Mouse (Mus musculus): Measurements from ENCODE around the gene Arhgef28.

Arhgef28 gene

GRCm38 (mm10) chr13:98015981-98016922 lies 190.0 kb downstream of the Arhgef28 start:
- no peak for DNase-seq (ENCODE audit: low read depth, low spot score)

DNA sequence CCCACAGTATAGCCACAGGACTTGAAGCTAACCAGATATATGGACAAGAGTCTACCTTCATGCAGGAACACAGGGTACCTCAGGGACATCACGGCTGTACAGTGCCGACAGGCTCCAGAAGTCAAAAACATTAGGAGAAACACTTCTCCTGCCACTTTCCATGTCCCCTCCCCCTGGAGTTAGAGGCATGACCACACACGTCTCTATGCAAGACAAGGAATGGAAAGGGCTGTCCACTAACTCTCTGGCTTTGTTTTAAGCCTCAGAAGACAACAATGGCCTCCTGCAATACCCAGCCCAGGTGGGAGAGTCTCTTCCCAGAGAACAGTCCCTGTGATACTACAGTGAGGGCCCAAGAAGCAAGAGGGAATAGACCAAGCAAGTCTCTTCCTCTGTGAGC lies 191.3 kb downstream of the Arhgef28 start:
- no peak for DNase-seq (ENCODE audit: low read depth, low spot score)

GRCm38 (mm10) chr13:98013715-98014114 lies 192.5 kb downstream of the Arhgef28 start:
- DNase-seq (ENCODE audit: low read depth, low spot score) = no peak

DNA sequence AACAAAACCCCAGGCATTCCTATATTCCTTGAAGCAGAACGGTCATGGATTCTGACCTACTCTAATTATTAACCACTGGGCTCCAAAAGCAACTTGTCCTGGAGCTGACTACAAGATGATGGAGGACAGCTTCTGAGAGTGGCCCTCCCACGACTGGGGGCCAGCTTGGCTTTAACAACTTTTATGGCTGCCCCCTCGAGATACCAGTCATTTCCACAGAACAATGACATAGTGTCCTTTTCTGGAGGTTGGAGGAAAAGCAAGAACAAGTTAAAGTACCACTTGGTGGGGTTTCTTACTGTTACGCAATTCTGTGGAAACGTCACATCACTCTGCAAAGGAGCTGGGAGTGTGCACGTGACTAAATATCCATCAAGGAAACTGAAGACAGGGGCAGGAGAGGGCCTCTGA lies 194.3 kb downstream of the Arhgef28 start:
- no peak for DNase-seq (ENCODE audit: low read depth, low spot score)

GRCm38 (mm10) chr13:98009070-98009469 lies 197.2 kb downstream of the Arhgef28 start:
- DNase-seq (ENCODE audit: low read depth, low spot score) = no peak

GRCm38 (mm10) chr13:98008588-98008987 lies 197.7 kb downstream of the Arhgef28 start:
- DNase-seq (ENCODE audit: low read depth, low spot score) = no peak

- DNase-seq (ENCODE audit: low read depth, low spot score) = no peak
Measured at GRCm38 (mm10) chr13:98005611-98006218, 200.5 kb downstream of the Arhgef28 start.

GRCm38 (mm10) chr13:98004647-98005414 lies 201.4 kb downstream of the Arhgef28 start:
- no peak for DNase-seq (ENCODE audit: low read depth, low spot score)

DNA sequence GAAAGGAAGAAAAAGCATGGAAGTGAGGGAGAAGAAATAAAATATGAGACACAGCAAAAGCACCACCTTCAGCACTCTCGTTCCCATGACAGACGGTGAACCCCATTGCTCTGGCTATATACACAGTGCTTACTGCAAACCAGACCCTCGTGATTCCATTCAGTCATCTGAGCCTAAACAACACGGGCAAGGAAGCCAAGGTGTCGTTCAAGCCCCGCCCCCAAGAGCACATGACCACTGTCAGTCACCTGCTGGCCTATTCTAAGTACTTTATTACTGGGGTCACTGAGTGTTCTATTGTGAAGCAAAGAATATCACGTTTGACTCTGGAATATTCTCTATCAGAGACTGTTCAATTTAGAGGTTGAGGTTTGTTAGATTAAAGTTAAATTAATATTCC lies 202.5 kb downstream of the Arhgef28 start:
- no peak for DNase-seq (ENCODE audit: low read depth, low spot score)

DNA sequence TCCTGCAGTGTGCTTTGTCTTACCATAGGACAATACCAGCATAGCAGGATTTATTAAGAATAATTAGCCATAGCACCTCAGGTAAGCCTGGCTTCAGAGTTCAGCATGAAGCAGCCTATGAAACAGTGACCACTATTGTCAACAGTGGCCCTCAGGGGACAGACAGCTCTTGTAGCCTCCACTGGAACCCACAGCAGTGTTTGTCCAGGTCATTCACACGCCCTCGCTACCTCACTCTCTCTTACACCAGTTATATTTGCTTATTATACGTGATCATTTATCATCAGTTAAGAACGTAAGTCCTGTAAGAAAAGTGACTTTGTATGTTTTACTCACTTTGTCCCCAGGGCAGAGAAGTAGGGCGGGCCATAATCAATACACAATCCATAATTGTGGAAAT lies 203.6 kb downstream of the Arhgef28 start:
- DNase-seq (ENCODE audit: low read depth, low spot score) = no peak

DNA sequence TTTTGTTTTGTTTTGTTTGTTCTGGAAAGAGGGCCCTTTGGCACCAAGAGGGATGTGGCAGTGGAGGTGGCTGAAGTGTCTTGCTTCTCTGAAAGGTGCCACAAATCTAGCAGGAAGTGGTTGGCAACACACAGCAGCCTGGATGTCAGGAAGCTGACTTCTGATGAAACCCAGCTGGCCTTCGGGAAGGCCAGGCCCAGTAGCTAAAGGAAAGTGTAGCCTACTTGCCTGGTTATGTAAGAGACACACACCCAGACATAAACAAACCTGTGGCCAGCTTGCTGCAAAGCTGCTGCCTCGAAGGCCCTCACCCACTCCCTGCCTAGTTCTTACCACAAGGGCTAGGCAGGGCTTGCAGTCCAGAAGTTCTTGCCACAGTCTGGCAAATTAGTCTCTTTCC lies 204.1 kb downstream of the Arhgef28 start:
- no peak for DNase-seq (ENCODE audit: low read depth, low spot score)

DNA sequence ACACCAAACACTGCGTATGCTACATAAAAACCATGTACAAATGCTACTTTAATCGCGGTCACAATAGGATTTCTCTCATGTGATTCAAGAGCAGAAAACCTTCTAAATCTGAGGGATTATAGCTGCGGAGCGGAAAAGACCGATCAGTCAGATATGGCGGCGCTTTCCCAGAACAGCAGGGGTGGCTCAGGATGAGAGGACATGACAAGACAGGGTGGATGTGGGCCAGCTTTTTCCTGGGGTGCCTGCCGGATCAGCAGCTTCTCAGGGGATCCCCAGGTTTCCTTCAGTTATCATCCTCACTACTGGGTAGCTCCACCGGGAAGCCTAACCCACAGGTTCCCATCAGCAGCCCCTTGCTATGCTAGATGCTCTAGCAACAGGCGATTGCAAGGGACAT lies 204.5 kb downstream of the Arhgef28 start:
- no peak for DNase-seq (ENCODE audit: low read depth, low spot score)

DNA sequence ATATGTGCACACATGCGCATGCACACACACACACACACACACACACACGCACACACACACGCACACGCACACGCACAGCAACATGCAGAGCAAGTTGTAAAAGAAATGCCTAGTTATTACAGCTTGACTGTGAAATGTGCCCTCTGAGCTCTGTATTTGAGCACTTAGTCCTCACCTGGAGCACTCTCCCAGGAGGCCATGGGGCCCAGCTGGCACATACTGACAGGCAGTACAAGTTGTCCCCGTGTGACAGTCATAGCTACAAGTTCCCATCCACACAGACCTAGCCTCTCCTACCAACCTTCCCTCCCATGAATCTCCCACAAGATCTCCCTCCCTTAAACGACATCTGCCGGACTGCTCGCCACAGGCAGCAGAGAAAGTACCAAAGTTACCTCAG lies 205.4 kb downstream of the Arhgef28 start:
- no peak for DNase-seq (ENCODE audit: low read depth, low spot score)

DNA sequence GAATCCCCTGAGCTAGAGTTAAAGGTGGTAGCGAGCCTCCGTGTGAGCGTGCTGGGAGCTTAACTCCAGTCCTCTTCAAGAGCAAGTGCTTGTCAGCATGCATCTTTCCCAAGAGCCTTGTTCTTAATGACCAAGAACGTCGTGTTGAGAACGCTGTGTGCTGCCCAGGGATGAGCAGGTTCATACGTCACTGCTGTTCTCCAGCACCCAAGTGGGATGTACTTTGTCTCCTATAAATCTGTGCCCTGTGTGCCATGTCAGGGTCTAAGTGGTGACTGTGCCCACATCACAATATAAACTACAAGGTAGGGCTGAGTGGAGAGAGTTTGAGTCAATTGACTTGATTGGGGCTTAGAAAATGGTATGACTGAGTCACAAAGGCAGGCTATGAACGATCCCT lies 207.1 kb downstream of the Arhgef28 start:
- no peak for DNase-seq (ENCODE audit: low read depth, low spot score)

- DNase-seq (ENCODE audit: low read depth, low spot score) = no peak
Measured at GRCm38 (mm10) chr13:97998570-97998969, 207.7 kb downstream of the Arhgef28 start.

GRCm38 (mm10) chr13:97990939-97991338 lies 215.3 kb downstream of the Arhgef28 start:
- no peak for DNase-seq (ENCODE audit: low read depth, low spot score)

- DNase-seq (ENCODE audit: low read depth, low spot score) = no peak
Measured at GRCm38 (mm10) chr13:97988796-97989195, 217.4 kb downstream of the Arhgef28 start.

GRCm38 (mm10) chr13:97986691-97987090 lies 219.5 kb downstream of the Arhgef28 start:
- no peak for DNase-seq (ENCODE audit: low read depth, low spot score)

DNA sequence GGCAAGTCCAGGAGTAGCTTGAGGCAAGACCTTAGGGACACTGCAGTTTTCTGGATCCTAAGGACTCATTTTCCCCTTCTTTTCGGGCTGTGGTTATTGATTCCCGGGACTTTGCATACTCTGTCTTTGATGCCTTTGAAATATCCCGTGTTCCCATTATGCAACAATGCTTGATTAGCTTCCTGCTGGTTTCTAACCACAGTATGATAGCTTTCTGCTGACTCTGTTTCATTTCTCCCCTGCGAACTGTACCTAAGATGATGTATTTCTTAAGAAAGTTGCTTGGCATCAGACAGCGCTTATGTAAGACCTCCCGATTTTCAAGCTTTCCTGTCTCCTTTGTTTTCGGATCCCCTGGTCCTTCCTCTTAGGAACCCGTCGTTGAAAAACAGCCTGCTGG lies 229.1 kb downstream of the Arhgef28 start:
- no peak for DNase-seq (ENCODE audit: low read depth, low spot score)

DNA sequence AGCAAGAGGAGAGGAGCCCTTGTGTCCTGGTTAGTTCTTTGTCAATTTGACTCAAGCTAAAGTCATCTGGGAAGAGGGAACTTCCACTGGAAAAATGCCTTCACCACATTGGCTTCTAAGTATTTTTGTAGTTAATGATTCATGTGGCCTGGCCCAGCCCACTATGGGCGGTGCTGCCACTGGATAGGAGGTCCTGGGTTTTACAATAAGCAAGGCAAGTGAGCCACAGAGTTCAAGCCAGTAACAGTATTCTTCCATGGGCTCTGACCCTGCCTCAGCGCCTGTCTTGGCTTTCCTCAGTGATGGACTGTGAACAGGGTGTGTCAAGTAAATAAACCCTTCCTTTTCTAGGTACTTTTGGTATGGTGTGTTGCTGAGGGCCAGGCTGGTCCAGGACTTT lies 229.6 kb downstream of the Arhgef28 start:
- DNase-seq (ENCODE audit: low read depth, low spot score) = no peak

- no peak for DNase-seq (ENCODE audit: low read depth, low spot score)
Measured at GRCm38 (mm10) chr13:97974532-97975194, 231.6 kb downstream of the Arhgef28 start.

DNA sequence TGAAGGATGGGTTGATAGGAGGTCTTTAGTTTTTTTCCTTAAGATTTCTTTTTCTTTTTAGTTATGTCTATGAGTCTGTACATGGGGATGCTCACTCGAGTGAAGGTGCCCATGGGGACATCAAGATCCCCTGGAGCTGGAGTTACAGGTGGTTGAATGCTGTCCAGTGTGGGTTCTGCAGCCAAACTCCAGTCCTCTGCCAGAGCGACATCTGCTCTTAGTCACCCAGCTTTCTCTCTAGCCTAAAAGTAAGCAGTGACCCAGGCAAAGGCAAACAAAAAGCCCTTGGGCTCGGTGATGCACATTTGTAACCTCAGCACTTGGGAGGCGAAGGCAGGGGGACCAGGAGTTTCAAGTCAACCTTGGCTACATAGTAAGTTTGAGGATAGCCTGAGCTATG lies 232.3 kb downstream of the Arhgef28 start:
- no peak for DNase-seq (ENCODE audit: low read depth, low spot score)

Measured in WW6 (cell line).